Mouse (Mus musculus) heart, postnatal 14 days (tissue): ENCODE measurements around the gene Rab3gap1. TPM values are rescaled to one million over a fixed set of nuclear protein-coding genes. Genes with fewer than 3 reads are reported as not detected.

Experiments used
- DNase-seq, 2 experiments: peaks; one replicate each; pipeline ENCODE4 v3.0.0; 2021 to 2022
- intact Hi-C: fragments of 180-260 bp; cut with DNase I; formaldehyde crosslinking; loops from one replicate; pipeline ENCODE4 v1.15.1; 2025
- total RNA-seq, 2 experiments: library from RNA; stranded (reverse); gene quantifications; 2 replicates each; pipeline ENCODE4 v1.2.3; 2021

Gene Rab3gap1
- total RNA-seq, 2 experiments from 2014 or later = 37.6 to 39.3 TPM

DNA sequence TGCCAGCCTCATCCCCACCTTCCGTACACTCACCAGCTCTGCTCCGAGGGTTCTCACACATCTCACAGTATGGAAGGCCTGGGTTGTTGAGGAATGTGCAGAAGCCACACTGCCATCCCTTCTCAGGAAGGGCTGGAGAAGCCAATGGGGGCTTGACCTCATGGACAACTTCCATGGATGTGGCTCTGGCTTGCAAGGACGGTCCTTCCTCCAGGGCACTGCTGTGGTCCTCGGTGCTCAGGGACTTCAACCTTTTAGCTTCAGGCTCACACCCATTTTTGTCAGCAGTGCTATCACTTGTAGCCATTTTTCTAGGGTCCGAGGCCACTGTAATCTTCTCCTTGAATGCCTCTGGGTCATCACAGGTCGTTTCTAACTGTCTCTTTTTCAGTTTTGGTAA is 107.5 kb downstream of the Rab3gap1 start:
- DNase-seq = no peak
- intact Hi-C loops = no loop called here

DNA sequence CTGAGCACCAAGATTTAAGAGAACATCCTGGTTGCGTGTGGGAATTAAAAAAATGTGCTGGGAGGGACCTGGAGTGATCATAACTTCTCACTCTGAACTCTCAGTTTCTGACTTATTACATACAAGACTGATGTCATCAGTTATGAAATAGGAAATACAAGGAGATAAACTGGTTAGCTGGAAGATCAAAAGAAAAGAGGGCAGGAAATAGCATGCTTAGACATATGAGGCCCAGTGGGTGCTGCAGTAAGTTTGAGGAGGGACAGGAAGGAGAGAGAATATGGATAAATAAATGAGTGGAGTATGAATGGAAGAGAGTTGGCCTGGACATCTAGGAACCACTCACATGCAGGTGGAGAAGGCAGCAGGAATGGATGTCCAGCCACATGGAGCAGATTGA is 109.6 kb downstream of the Rab3gap1 start:
- intact Hi-C loops = no loop called here
- no peak for DNase-seq

DNA sequence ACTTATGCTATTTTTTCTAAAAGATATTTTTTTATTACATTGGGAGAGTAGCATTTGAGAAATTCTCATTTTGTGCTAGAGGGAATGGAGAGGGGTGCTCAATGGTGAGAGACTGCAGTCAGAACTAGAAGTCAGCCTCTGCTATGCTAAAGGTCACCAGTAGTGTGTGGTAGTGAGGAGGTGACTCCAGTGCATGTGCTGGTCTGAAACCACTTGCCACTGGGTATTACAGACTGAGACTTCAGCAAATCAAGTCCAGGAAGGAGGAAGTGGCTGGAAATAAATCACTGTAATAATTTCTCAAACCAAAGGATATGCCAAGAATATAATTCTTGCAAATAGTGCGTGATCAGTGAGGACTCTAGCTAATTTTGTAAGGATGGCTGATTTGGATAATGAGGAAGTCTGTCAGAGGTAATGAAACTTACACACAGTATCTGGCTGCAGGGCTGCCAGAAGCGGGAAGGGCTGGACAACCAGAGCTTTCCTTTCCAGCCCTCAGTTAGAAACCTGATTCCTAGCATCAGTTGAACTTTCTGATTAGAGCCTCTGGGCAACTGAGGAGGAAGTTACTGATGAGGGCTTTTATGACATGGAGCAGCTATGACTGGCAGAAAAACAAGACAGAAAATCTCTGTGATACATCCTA is 112.5 kb downstream of the Rab3gap1 start:
- DNase-seq = no peak
- intact Hi-C loops = no loop called here

DNA sequence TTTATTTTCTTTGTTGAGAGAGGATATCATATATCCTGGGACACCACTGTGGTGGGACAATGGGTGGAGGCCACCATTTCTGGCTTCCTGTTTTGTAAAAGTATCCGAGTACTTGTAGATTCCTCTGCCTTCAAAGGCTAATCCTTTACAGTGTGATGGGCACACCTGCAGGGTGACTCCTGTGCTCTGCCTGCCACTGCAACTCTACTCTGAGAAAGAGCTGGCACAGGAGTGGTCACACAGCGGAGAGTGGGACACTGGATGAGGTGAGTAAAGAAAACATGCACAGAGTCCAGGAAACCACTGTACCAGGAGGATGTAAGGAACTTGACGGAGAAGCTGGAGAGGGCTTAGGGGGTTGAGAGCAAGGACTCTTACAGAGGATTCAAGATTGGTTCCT is 113.7 kb downstream of the Rab3gap1 start:
- no peak for DNase-seq
- intact Hi-C loops = no loop called here

DNA sequence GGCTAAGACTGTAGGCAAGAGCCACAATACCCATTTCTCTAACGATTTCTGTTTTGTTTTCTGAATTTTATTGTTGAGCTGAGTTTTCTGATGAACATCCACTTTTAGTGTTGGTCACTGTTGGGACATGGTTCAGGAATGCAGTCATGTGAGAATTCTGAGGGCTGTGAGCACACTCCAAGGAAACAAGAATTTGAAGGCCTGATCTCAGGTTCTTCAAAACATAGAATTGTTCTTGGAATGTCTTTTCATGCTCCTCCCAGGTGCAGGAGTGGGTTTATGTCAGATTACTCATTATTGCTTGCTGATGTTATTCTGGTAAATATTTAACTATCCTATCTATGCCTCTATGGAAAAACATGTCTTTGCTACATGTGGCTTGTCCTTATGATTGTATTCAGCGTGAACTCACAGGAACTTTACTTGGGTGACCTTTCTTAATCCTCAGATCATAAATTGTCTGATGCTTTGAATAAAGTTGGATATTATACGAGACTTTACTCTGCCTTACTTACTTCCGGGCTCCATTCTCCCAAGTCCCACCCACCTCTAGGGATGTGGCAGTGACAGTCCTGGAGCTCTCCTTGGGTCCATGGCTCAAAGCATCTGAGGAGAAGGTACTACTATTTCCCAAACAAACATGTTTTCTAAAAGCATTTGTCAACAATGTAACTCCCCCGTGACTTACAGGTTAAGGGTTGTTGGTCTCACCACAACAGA is 114.9 kb downstream of the Rab3gap1 start:
- intact Hi-C loops = no loop called here
- no peak for DNase-seq

DNA sequence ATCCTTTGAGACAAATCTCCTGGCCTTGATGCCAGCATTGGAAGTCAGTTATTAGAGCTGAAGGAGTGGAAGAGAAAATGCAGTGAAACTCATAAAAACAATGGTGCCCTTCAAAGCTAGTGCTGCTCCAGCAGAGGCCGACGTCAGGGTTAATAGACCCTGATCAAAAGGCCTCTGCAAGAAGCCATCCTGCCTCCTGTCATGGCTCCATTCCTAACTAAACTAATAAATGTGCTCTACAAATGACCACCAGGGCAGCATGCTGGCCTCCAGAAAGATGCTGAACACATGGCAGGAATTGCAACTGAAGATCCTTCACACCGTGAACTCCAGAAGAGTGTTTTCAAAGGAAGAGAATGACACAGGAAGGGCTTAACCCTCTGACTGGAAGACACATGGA is 116.8 kb downstream of the Rab3gap1 start:
- intact Hi-C loops = no loop called here
- DNase-seq = no peak

DNA sequence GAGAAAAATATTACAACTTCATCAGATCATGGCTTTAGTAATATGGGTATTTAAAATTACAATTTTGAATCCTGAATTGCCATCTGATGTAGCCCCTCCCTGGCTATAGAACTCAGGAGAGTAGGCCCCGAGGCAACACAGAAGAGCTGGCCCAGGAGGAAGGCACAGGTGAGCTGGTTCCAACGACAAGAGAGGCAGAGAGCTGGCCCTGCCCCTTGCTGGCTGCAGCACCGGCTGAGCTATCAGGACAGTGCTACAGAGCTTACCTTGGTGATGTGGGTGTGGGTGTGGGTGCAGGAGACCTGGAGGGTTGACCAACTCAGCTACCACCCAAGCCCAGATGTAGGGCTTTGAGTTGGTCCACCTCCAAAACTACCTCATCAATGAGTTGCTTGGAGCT is 119.7 kb downstream of the Rab3gap1 start:
- no peak for DNase-seq
- intact Hi-C loops = no loop called here

DNA sequence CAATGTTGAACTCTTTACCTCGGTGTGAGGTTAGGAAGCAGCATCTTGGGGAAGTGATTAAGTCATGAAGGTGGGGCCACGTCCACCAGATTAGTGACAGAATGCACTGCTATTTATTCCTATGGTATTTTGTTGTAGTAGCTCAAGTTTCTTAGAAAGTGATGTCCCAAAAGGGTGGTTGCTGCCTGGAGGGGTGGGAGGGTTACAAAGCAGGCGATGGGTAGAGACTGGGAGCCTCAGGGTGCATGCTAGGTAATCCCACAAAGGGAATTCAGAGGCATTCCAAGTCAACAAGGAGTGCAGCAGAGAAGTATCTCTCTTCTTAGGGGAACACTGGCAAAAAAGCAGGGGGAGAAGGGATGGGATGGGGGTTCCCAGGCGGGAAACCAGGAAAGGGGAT is 120.8 kb downstream of the Rab3gap1 start:
- no peak for DNase-seq
- intact Hi-C loops = no loop called here

DNA sequence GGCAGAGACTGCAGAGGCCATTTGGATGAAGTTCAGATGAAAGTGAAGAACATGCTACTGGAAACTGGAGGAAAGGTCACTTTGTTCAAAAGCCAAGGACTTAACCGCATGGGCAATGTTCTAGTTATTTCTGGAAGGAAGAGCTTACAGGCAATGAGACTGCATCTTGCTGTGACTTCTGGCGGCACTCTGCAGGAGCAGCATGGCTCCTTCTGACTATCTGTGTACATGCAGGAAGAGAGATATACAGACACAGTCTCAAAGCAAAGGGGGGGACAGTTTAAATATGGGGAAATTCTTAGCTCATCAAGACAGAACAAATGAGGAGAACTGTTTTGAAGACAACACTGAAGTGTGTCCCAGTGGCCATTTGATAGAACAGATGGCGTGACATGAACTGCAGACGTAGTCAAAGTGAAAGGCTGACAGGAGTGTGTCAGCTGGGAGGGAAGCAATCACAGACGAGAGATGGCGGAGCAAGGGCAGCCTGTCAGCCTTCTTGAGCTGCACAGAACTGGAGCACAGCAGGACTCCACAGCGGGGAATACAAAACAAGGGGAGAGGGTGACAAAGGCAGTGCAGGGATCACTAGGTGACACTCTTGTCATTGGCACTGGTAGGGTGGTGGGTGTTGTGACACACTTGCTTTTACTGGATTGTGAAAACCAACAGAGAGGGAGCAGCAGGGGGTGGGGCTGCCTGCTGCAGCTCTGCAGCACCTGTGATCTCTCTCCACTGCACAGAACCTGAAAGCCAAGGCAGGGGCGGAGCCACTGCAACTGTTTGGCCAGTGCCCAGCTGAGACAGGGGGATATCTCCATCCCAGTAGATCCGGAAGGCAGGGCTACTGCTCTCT is 121.5 kb downstream of the Rab3gap1 start:
- peak; percentile 14 to 44 for DNase-seq
- intact Hi-C loops = no loop called here

Other genes with a start within 250 kb of the Rab3gap1 start
- gene Tmem163, start 189.2 kb upstream of the Rab3gap1 start, total RNA-seq = 1 to 10 TPM; 2.6 to 7.2 TPM
- under 1 TPM; 0.33 to 0.44 TPM for gene Acmsd, start 139.4 kb upstream of the Rab3gap1 start, total RNA-seq
- 10 to 100 TPM; 31.0 to 33.2 TPM for gene Ccnt2, start 94.6 kb upstream of the Rab3gap1 start, total RNA-seq
- gene Map3k19, start 13.7 kb upstream of the Rab3gap1 start, total RNA-seq = under 1 TPM in 1 of 2 experiments, not detected in 1; 0.17 TPM
- gene Zranb3, start 234.3 kb downstream of the Rab3gap1 start, total RNA-seq = 1 to 10 TPM; 4.9 to 5.3 TPM
- gene R3hdm1, start 234.5 kb downstream of the Rab3gap1 start, total RNA-seq = 10 to 100 TPM; 57.5 to 57.6 TPM